Mouse (Mus musculus) liver, adult 2 months (tissue): Measurements from ENCODE around the gene Ccna1.

Experiments used
- CTCF ChIP-seq: fragments of 200-500 bp; IDR thresholded peaks from 2 replicates; pipeline ENCODE4 v1.5.1; 2011; ENCODE audit warnings: low read depth, low read length, control low read depth
- POLR2A ChIP-seq: fragments of 200-500 bp; IDR thresholded peaks from 2 replicates; pipeline ENCODE4 v1.6.1; 2011; ENCODE audit warnings: low read length, control low read depth; ENCODE audit not compliant: insufficient read depth; ENCODE audit errors: extremely low read depth

- no peak for TF ChIP-seq CTCF
- TF ChIP-seq POLR2A: no peak
Measured at GRCm38 (mm10) chr3:55055747-55056120, 433 bp upstream of the Ccna1 start.
